Mouse (Mus musculus) midbrain, embryonic 10.5 days (tissue): ENCODE data around the gene Sesn3. TPM values are rescaled to one million over a fixed set of nuclear protein-coding genes. Genes with fewer than 3 reads are reported as not detected.

Experiments used
- DNase-seq: peaks from one replicate; pipeline ENCODE4 v3.0.0-alpha.2; 2017; ENCODE audit warnings: low spot score
- H3K27ac ChIP-seq: fragments of 300-500 bp; sonication (generic); replicated peaks from 2 replicates; pipeline ENCODE4 v1.5.1; 2016; ENCODE audit warnings: mild to moderate bottlenecking
- H3K27me3 ChIP-seq: fragments of 300-500 bp; sonication (generic); 2 replicates; pipeline ENCODE4 v1.6.1; 2016; ENCODE audit warnings: low read depth, mild to moderate bottlenecking; ENCODE audit not compliant: poor library complexity, severe bottlenecking
- H3K36me3 ChIP-seq: fragments of 300-500 bp; sonication (generic); 2 replicates; pipeline ENCODE4 v1.6.1; 2016; ENCODE audit warnings: mild to moderate bottlenecking, moderate library complexity
- H3K4me1 ChIP-seq: fragments of 300-500 bp; sonication (generic); 2 replicates; pipeline ENCODE4 v1.6.1; 2016
- H3K4me3 ChIP-seq: fragments of 300-500 bp; sonication (generic); 2 replicates; pipeline ENCODE4 v1.5.1; 2016; ENCODE audit warnings: mild to moderate bottlenecking, moderate library complexity
- H3K9me3 ChIP-seq: fragments of 300-500 bp; sonication (generic); replicated peaks from 2 replicates; pipeline ENCODE4 v1.6.1; 2016; ENCODE audit warnings: mild to moderate bottlenecking
- whole genome bisulfite sequencing: fragments of 180-500 bp; shearing (Covaris S2); methylation state at CpG from one replicate; pipeline ENCODE4 v1.1.7; 2016; 5-methylcytosine and 5-hydroxymethylcytosine counted together
- polyA plus RNA-seq: library from polyadenylated mRNA; unstranded; fragments of >200 nt; fragmentation: Nextera tagmentation; extraction: Ambion mirVana; gene quantifications from 2 replicates; pipeline ENCODE4 v1.2.1, GENCODE M21; 2016

The Sesn3 gene
- polyA plus RNA-seq, 1 experiment from 2014 or later = 16.0 TPM

DNA sequence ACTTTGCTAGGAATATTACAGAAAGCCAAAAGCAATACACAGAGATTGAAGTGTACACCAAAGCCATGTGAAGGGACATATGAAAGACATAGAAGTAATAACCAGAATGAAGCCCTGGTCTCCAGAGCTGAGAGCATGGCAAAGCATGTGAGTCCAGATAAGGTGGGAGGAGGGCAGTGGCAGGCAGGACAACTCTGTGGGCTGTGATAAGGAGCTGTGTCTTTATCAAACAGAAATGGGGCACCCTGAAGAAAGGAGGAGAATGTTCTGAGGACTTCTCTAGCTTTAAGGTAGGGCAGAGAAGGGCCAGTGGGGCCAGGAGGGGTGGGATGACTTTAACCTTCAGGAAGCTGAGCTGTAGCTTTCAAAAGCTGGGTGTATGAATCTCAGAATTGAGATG, 94.4 kb downstream of the Sesn3 start:
- DNase-seq = no peak
- Histone ChIP-seq H3K4me1 (no peaks in the 10 kb centered on the region), H3K36me3 (no peaks in the 10 kb centered on the region), H3K27ac (no peak overlapping the region), H3K27me3 (no peaks in the 10 kb centered on the region), H3K4me3 (no peak overlapping the region), H3K9me3 (no peaks in the 10 kb centered on the region)

DNA sequence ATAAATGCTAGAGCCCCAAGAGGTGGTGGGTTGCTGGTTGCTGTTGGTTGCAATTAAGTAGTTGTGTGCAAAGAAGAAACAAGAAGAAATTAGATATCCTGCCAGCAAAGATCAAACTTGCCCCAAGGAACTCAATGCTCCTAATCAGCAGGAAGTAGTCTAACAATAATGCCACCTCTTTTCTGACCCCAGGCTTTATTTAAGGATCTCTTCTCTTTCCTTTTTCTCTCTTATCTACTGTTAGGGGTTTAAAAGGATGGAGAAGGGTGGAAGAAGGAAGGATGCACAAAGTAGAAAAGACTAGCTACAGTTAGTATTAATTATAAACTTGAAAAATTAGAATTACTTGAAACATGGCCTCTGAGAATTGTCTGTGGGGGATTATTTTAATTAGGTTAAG, 97.6 kb downstream of the Sesn3 start:
- H3K4me3 ChIP-seq = no peak overlapping the region
- H3K27me3 ChIP-seq = no peaks in the 10 kb centered on the region
- no peaks in the 10 kb centered on the region for H3K36me3 ChIP-seq
- DNase-seq = no peak
- H3K27ac ChIP-seq = no peak overlapping the region
- H3K9me3 ChIP-seq = no peaks in the 10 kb centered on the region
- H3K4me1 ChIP-seq = no peaks in the 10 kb centered on the region

DNA sequence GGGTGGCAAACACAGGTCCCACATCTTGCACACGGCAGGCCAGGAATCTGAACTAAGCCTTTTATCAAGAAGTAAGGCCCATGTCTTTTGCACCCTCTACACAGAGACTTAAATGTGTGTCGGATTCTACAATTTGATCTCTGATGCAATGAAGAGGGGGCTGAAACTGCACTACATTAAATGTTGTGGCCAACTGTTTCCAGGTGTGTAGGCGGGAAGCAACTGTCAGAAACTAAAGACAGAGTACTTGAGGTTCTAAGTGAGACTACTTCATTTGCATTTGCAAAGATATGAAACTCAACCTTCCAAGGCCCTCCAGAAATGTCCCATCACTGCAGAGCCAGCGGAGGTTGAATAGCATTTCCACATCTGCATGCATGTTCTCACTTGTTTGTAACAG, 101.3 kb downstream of the Sesn3 start:
- 92% methylated on average over 4 of the region's 4 CpGs for WGBS
- Histone ChIP-seq H3K9me3 (no peaks in the 10 kb centered on the region), H3K27me3 (peaks cover 22% of the 10 kb centered on the region), H3K36me3 (no peaks in the 10 kb centered on the region), H3K4me1 (peaks cover 16% of the 10 kb centered on the region), H3K27ac (no peak overlapping the region), H3K4me3 (no peak overlapping the region)
- no peak for DNase-seq

DNA sequence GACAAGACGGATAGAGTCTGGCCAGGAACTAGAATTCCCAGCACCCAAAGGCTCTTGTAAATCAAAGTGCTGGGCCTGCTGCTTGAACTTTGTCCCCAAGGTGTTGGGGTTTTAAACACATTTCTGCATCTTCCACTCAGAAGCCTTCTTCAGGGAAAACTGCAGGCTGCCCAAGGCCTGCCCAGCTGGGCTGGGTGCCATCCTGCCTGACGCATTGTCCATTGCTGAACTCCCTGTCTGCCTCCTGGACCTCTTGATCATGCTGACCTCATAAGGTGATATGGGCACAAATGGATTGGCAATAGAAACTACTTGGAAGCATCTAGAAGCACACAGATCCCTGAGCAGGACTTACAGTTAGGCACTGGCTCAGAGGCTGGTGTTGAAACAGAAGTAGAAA, 103.3 kb downstream of the Sesn3 start:
- WGBS = 94% methylated on average over 2 of the region's 2 CpGs
- Histone ChIP-seq H3K27ac (no peak overlapping the region), H3K4me3 (no peak overlapping the region)

DNA sequence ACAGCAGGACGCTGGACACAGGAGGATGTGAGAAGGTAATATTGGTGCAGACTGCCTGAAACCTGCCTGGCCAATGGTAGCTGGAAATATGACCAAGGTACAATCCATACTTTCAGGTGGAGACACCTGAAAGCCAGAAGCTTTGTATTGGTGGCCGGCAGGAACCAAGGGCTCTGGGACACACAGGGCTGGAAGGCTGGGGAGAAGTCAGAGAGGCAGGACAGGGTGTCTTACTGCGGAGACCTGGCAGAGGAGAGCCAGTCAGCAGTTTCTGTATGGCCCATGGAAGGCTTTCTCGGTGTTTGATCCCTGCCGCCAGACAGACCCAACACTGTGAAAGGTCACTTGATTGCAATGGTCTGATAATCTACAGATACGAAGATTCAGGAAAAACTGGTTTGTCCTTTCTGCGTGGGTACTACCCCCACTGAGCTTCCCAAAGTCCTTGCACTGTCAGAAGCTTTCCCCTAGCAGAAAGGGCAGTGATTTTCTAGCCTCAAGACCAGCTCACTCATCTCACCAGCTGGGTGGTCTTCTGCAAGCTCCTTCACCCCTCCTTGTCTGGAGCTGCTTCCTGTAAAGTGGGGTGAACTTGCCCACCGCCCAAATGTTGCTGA, 105.0 kb downstream of the Sesn3 start:
- peaks cover 22% of the 10 kb centered on the region for H3K27me3 ChIP-seq
- H3K4me1 ChIP-seq = peaks cover 31% of the 10 kb centered on the region
- WGBS = 23% methylated on average over 8 of the region's 8 CpGs
- H3K27ac ChIP-seq = peak overlapping the region; percentile 86
- DNase-seq = no peak
- no peaks in the 10 kb centered on the region for H3K9me3 ChIP-seq
- no peaks in the 10 kb centered on the region for H3K36me3 ChIP-seq
- H3K4me3 ChIP-seq = peak overlapping the region; percentile 78

More for the DNA sequence above, 103.3 kb downstream of the Sesn3 start:
- no peak for DNase-seq
- Histone ChIP-seq H3K4me1 (peaks cover 31% of the 10 kb centered on the region), H3K27me3 (peaks cover 22% of the 10 kb centered on the region), H3K36me3 (no peaks in the 10 kb centered on the region), H3K9me3 (no peaks in the 10 kb centered on the region)

DNA sequence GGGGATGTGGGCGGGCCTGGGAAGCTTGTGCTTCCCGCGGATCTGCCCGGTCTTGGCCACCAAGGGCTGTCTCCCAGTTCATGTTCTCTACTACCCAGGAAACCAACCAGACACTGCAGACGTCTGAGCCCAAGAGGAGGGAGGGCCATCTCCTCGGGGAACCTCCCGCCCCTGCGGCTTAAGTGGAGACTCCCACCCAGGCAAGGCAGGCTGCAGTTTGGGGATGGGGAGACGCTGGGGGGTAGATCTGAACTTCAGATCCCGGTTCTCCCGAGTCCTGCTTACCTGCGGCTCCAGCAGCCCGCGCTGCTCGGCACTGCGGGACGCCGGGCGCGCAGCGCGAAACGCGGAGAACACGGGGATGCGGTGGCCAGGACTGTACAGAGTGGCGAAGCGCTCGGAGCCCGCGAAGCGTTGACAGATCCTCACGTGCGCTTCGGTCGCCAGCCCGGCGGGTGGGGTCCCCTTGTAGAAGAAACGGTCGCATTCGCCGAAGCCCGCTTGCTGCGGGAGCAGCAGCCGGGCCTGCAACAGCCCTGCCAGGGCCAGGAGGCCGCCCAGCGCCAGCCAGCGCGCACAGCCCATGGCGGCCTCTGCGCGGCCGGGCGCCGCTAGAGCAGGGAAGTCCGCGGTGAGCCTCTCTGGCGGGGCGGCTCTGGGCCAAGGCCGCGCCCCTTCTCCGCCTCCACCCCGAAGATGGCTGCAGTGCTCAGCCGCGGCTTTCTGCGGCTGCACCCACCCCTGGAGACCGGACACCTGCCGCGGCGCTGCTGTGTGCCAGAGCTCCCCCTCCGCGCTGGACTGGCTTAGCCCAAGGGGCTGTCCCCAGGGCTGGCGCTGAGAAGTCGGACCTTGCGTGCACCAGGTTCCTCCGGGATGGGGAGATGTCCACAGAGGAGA, 105.8 kb downstream of the Sesn3 start:
- H3K4me1 ChIP-seq = peaks cover 31% of the 10 kb centered on the region
- peak overlapping the region; percentile 78 for H3K4me3 ChIP-seq
- peak; percentile 83 for DNase-seq
- H3K27me3 ChIP-seq = peaks cover 22% of the 10 kb centered on the region
- H3K9me3 ChIP-seq = no peaks in the 10 kb centered on the region
- H3K27ac ChIP-seq = peak overlapping the region; percentile 86
- H3K36me3 ChIP-seq = no peaks in the 10 kb centered on the region
- WGBS = under 1% methylated on average over 75 of the region's 76 CpGs

DNA sequence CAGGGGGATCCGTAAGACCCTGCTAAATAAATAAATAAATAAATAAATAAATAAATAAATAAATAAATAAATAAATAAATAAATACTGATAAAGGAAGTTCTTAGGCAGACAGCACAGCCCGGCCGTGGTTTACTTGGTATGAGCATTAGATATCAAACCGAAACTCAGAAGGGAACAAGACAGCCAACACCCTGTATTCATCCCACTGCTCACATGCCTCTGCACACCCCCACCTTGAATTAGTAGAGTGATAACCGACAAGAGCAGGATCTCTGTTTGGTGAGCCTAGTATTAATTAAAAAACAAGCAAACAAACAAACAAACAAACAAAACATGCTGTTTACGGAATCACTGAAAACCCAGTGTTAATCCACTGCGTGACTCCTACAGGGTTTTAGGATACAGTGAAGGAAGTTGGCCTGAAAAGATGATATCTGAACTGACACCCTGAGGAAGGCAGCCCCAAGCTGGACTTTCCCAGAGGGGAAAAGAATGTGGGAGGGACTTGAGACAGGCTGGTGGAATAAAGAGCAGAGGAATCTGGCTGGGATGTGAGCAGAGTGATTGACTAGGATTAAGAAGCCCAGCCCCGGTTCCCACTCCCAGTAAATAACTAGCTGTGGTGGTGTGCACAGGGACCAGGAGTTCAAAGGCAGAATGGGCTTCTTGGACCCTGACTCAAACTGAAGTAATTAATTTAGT, 106.6 kb downstream of the Sesn3 start, which contains the start of gene Endod1:
TSS of gene Endod1 (minus strand) at position 155 of the 703 bp plus-strand sequence.
- 8% methylated on average over 8 of the region's 8 CpGs for WGBS
- peaks cover 22% of the 10 kb centered on the region for H3K27me3 ChIP-seq
- H3K4me3 ChIP-seq = peak within 1 kb of the TSS; percentile 78
- peaks cover 31% of the 10 kb centered on the region for H3K4me1 ChIP-seq
- DNase-seq = peak; percentile 64
- H3K9me3 ChIP-seq = no peaks in the 10 kb centered on the region
- H3K36me3 ChIP-seq = no peaks in the 10 kb centered on the region
- H3K27ac ChIP-seq = peak within 1 kb of the TSS; percentile 86

DNA sequence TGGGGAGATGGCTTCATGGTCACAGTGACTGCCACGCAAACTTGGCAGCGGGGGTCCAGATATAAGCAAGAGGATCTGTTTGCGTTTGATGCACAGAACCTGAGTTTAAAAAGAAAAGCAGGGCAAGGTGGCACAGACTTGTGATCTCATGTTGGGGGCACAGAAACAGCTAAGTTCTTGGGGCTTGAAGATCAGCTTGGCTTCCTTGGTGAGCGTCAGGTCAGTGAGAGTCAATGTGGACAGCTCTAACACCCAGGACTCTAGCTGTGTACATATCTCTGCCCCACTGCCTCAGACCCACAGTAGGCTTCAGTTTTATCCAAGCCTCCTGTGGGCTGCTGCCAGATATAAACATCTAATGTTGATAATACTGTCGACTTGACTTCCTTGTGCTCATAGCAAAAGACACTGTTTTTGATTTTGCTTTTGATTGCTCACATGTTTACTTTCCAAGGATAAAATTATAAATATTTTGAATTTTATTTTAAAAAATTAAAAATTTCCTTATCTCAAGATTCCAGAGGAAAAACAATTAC, 107.5 kb downstream of the Sesn3 start:
- Histone ChIP-seq H3K27me3 (peaks cover 22% of the 10 kb centered on the region), H3K4me3 (no peak overlapping the region), H3K9me3 (no peaks in the 10 kb centered on the region), H3K4me1 (peaks cover 31% of the 10 kb centered on the region), H3K27ac (peak overlapping the region; percentile 38; the same call in 1 of the 2 replicates), H3K36me3 (no peaks in the 10 kb centered on the region)
- no peak for DNase-seq
- WGBS = 73% methylated on average over 5 of the region's 5 CpGs

Other genes starting within 250 kb of the Sesn3 start
- gene Endod1, start 106.4 kb downstream of the Sesn3 start, polyA plus RNA-seq = 6.6 and 7.8 TPM in 2 replicates
- gene Kdm4d, start 225.4 kb downstream of the Sesn3 start, polyA plus RNA-seq = 0.10 and 0.15 TPM in 2 replicates
- gene Cwc15, start 225.6 kb downstream of the Sesn3 start, polyA plus RNA-seq = 177 and 181 TPM in 2 replicates